Mouse (Mus musculus) bone marrow macrophage, adult 2 months (primary cell): Measurements from ENCODE around the gene Gpatch1.

ENCODE experiments used
- CTCF ChIP-seq: IDR thresholded peaks from 2 replicates; pipeline ENCODE4 v1.5.1; 2012; ENCODE audit warnings: low read depth, mild to moderate bottlenecking, low read length, moderate library complexity
- POLR2A ChIP-seq: IDR thresholded peaks from 2 replicates; pipeline ENCODE4 v1.6.1; 2012; ENCODE audit warnings: mild to moderate bottlenecking, low read depth, low read length, borderline replicate concordance

GRCm38 (mm10) chr7:35351155-35351554 lies 32.9 kb upstream of the Gpatch1 start:
- TF ChIP-seq POLR2A (no peak), CTCF (no peak)
